Mouse (Mus musculus): ENCODE results near the gene Rnf144a. TPM values are rescaled to one million over a fixed set of nuclear protein-coding genes. Genes with fewer than 3 reads are reported as not detected.

Gene Rnf144a
- total RNA-seq, 2 experiments from 2014 or later = 35.8 to 36.3 TPM

GRCm38 (mm10) chr12:26329756-26330155, 85.3 kb downstream of the Rnf144a start:
- ATAC-seq (ENCODE audit: poor library complexity, severe bottlenecking) = no peak

- no peak for ATAC-seq (ENCODE audit: poor library complexity, severe bottlenecking)
Measured at GRCm38 (mm10) chr12:26329031-26329675, 85.9 kb downstream of the Rnf144a start.

GRCm38 (mm10) chr12:26323783-26324364, 91.2 kb downstream of the Rnf144a start:
- ATAC-seq (ENCODE audit: poor library complexity, severe bottlenecking) = no peak

- ATAC-seq (ENCODE audit: poor library complexity, severe bottlenecking) = peak; percentile 56
Measured at GRCm38 (mm10) chr12:26316261-26316660, 98.8 kb downstream of the Rnf144a start.

- peak; percentile 62 for ATAC-seq (ENCODE audit: poor library complexity, severe bottlenecking)
Measured at GRCm38 (mm10) chr12:26314959-26315358, 100.1 kb downstream of the Rnf144a start.

GRCm38 (mm10) chr12:26311548-26311947, 103.5 kb downstream of the Rnf144a start:
- peak; percentile 59 for ATAC-seq (ENCODE audit: poor library complexity, severe bottlenecking)

- ATAC-seq (ENCODE audit: poor library complexity, severe bottlenecking) = no peak
Measured at GRCm38 (mm10) chr12:26310247-26310646, 104.8 kb downstream of the Rnf144a start.

GRCm38 (mm10) chr12:26302886-26303285, 112.2 kb downstream of the Rnf144a start:
- ATAC-seq (ENCODE audit: poor library complexity, severe bottlenecking) = no peak

- ATAC-seq (ENCODE audit: poor library complexity, severe bottlenecking) = no peak
Measured at GRCm38 (mm10) chr12:26299515-26300090, 115.5 kb downstream of the Rnf144a start.

GRCm38 (mm10) chr12:26295995-26296394, 119.1 kb downstream of the Rnf144a start:
- peak; percentile 64; the same call in 1 of the 2 replicates for ATAC-seq (ENCODE audit: poor library complexity, severe bottlenecking)

- ATAC-seq (ENCODE audit: poor library complexity, severe bottlenecking) = no peak
Measured at GRCm38 (mm10) chr12:26289200-26289599, 125.9 kb downstream of the Rnf144a start.

GRCm38 (mm10) chr12:26288347-26288746, 126.7 kb downstream of the Rnf144a start:
- no peak for ATAC-seq (ENCODE audit: poor library complexity, severe bottlenecking)

GRCm38 (mm10) chr12:26285939-26286338, 129.1 kb downstream of the Rnf144a start:
- no peak for ATAC-seq (ENCODE audit: poor library complexity, severe bottlenecking)

- no peak for ATAC-seq (ENCODE audit: poor library complexity, severe bottlenecking)
Measured at GRCm38 (mm10) chr12:26285460-26285859, 129.6 kb downstream of the Rnf144a start.

- ATAC-seq (ENCODE audit: poor library complexity, severe bottlenecking) = peak; percentile 82
Measured at GRCm38 (mm10) chr12:26280719-26281480, 134.2 kb downstream of the Rnf144a start.

- peak; percentile 44 for ATAC-seq (ENCODE audit: poor library complexity, severe bottlenecking)
Measured at GRCm38 (mm10) chr12:26277002-26277669, 137.9 kb downstream of the Rnf144a start.

- no peak for ATAC-seq (ENCODE audit: poor library complexity, severe bottlenecking)
Measured at GRCm38 (mm10) chr12:26276556-26276955, 138.5 kb downstream of the Rnf144a start.
